Mouse (Mus musculus): ENCODE results near the gene Agrn.

Agrn gene

DNA sequence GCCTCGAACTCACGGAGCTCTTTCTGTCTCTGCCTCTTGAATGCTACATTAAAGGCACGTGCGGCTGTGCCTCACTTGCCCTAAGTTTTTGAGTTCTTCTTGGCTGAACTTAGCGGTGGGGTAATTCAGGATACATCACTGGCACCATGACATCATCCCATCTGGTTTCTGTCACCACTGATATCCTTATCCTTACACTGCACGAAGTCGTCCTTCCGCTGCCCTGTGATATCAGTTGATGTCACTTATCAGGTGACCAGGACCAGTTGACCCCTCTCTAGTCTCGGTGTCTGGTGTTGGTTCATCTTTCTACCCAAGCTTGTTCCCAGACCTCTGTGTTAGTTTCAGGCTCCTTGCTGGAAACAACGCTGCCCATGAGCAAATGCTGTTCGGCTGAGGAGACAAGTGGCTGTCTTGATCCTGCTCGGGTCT lies 5.2 kb upstream of the Agrn start:
- DNase-seq (ENCODE audit: low spot score): no peak

DNA sequence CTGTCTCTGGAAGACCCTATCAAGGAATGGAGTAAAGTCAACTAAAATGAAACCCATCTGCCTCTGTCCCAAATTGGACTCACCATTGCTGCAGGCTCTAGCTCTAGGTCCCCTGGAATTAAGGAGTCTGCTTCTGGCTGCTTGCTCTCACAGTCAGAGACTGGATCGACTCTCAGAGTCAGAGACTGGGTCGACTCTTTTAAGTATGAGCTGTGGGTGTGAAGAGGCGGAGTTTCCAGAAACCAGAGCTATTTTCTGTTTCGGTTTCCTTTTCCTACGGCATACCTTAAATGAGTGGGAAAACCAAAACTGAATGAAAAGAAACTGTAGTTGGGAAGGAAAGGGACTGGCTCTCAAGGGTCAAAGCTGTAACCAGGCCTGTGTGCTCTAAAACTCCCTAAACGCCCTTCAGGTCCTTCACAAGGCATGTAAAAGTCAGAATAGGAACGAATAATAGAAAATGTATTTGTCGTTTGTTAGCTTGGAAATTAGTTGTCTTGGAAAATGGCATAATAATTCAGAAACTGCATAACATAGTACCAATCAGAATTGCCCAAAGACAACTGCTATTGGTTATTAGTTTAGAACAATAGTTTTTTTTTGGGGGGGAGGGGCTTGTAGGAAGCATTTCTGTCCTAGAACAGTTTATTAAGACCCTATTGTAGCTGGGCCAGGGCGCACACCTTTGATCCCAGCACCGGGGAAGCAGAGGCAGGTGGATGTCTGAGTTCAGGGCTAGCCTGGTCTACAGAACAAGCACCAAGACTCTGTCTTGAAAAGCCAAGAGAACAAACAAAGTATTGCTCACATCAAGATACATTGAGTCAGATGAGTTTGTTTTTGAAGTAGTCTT lies 3.6 kb upstream of the Agrn start, which contains the start of gene Isg15:
Isg15 (minus strand) TSS at position 196 of the 853 bp plus-strand sequence.
- no peak for DNase-seq (ENCODE audit: low spot score)

DNA sequence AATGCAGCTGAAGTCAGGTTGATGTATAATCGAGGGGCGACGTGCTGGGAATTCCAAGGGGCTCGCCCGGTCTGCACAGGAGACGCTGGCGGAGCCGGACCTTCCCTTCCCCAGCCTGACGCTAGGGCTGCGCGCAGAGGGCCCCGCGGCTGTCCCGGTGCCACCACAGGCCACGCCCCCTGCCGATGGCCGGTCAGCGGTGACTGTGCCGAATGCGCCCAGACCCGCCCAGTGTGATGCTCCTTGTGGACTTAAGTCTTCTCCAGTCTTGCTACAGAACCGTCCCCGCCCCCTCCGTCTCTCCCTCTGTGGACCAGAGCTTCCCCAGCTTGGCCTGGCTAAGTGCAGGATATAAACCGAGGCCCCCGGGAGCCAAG lies 529 bp upstream of the Agrn start:
- peak; percentile 71 for DNase-seq (ENCODE audit: low spot score)

DNA sequence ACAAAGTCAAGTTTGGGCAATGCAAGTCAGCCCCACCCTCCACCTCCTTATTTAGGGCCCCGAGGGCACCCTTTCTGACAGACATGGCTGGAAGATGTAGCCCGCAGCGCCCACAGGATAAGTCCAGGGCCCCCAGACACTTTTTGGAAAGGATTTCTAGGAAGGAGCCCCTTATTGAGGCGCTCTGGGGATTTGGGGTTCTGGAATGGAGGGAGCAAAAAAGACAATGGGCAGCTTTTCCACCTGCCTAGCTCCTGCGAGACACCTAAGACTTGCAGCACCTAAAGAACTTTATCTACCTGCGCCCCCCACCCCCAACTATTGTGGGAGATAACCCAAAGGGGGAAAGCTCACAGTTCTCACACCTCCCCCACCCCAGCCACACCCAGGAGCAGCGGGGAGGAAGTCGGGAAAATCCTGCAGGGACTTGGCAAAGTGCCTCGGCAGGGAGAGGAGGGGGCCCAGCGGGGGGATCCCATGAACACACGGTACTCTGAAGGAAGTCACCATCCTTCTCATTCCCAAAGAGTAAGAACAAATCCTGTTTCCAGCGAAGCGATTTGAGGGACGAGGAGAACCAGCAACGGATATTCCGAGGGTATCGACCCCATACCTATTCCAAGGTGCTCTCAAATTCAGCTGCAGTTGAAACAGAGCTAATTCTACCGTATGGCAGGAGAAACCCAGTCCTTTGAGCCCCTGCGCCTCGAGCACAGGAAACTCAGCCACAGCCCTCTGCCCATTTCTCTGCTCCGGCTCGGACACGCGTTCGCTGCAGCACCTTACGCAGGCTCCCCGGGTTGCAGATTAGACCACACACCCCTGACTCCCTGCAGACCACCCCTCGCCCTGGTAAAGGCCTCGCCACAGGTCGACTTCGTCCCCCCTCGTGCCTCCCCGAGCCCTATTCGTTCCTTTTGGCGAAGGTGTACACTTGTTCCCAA lies 1.1 kb downstream of the Agrn start:
- DNase-seq (ENCODE audit: low spot score): no peak

DNA sequence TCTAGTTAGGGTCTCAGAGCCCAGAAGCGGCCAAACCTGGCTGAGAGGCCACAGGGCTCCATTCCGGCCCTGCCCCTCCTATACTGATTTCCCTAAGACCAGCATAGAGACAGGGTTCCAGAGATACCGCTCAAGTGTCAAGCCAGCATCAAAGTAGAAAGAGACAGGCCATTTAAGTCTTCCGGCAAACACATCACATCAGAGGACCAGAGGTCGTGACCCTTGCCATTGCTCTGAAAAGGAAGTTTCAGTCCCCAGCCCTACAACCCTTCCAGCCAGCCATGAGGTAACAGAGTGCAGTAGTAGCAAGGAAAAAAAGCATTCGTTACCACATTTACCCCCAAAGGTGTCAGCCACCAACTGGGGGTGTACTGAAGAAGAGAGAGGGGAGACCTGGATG lies 2.9 kb downstream of the Agrn start:
- DNase-seq (ENCODE audit: low spot score): no peak

DNA sequence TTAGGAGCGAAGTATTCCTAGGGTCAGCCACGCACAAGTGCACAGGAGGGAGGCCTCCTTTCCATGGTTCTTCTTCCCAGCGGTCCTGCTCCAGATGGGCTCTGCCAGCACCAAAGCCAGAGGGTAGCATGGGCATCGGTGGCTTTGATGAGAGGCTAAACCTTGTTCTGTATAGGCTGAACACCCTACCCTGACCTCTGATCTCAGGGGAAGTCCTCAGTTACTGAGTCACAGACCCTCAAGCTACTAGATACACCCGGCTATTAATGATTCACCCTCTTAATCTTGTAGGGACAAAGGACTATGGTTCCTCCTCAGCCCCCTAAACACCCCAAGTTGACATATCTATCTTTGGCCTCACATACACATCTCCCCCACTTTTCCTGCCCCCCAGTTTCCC lies 3.4 kb downstream of the Agrn start:
- no peak for DNase-seq (ENCODE audit: low spot score)

DNA sequence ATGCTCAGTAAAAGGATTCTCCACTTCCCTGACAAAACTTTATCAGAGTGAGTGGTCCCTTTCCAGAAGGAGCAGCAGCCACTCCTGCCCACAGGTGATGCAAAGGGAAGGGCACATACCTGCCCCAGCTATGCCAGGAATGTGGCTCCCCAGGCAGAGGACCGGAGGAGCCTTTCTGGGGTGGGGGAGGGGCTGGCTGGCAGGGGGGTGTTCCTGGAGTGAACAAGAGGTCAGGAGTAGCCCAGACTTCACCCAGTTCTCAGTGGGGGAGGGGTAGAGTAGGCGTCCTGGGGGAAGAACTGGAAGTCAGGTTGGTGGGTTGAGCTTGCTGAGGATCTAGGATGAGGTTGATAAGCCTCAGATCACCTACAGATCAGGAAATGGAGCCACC lies 4.1 kb downstream of the Agrn start:
- DNase-seq (ENCODE audit: low spot score): no peak

DNA sequence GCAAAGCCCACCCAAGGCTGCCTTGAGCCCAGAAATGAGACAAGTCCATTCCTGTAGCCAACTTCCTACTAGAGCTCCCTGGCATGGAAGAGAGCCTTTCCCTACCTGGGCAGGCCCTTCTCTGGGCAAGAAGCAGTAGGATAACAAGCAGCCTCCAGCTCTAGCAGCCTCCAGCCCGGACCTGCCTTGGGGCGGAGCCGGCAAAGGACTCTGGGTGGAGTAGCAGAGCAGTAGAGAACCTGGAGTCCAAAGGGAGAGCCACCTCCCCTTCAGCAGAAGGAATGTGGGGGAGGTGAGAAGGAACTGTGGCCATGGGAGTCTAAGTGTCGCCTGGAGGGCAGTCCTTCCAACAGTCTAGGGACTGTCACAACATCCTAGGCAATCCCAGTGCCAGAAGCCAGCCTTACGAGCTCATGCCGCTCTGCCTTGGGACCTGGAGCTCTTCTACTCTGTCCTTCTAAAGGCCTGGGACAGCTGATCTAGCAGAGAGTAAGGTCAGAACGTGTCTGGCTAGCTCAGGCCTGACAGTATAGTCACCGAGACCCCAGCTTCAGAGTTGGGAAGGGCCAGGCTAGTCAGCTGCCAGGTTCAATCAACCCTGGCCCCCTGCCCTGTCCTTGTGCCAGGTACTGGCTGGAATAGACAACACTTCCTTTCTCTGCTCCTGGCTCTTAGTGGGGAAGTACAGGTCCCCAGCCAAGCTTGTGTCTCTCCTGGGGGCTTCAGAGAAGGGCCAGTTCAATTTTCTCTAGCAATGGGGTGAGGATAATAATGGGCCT lies 4.7 kb downstream of the Agrn start:
- no peak for DNase-seq (ENCODE audit: low spot score)

DNA sequence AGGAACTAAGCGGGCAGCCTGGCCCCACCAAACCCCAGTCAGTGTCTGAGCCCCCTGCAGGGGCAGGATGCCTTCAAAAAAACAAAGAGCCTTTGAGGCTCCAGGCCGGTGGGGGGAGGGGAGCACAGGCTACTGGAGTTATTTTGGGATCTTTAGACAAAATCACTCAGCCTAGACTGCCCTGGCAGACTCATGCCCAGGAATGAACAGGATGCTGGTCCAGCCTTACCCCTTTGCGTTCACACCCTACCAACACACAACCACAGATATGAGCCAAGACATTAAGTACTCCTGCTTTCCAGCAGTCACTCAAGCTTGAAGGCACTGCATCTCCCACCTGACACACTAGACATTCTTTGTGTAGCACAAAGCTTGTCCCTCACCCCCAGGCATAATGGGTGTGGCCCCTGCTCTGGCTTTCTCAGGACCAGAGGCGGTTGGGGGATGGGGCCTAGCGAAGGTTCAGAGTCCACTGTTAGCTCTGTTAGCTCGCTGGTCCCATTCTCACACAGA lies 8.4 kb downstream of the Agrn start:
- no peak for DNase-seq (ENCODE audit: low spot score)

DNA sequence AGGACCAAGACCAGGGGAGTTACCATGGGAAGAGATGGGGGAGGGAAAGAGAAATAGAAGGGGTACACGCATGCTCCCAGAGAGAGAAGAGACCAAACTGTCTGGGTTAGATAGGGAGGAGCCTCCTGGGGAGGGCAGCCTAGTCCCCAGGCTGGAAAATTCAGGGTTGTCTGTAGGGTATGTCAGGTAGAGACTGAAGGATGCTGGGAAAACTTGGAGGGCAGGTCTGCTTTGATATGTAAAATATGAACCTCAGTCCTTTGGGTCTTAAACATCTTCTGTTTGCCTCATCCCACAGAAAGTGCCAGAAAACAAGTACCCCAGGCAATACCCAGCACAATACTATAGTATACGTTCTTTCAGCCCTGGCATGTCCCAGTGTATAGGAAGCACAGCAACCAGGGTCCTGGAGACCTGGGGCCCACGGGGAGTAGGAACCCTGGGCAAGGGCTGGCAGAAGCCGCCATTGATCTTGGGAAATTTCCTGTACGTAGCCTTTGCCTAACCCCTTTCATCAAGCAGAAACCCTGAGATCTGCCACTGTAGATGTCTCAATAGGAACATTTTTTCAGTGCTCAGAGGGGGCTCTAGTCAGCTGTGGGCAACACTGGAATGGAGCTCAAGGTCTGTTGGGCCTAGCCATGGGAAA lies 9.0 kb downstream of the Agrn start:
- no peak for DNase-seq (ENCODE audit: low spot score)

DNA sequence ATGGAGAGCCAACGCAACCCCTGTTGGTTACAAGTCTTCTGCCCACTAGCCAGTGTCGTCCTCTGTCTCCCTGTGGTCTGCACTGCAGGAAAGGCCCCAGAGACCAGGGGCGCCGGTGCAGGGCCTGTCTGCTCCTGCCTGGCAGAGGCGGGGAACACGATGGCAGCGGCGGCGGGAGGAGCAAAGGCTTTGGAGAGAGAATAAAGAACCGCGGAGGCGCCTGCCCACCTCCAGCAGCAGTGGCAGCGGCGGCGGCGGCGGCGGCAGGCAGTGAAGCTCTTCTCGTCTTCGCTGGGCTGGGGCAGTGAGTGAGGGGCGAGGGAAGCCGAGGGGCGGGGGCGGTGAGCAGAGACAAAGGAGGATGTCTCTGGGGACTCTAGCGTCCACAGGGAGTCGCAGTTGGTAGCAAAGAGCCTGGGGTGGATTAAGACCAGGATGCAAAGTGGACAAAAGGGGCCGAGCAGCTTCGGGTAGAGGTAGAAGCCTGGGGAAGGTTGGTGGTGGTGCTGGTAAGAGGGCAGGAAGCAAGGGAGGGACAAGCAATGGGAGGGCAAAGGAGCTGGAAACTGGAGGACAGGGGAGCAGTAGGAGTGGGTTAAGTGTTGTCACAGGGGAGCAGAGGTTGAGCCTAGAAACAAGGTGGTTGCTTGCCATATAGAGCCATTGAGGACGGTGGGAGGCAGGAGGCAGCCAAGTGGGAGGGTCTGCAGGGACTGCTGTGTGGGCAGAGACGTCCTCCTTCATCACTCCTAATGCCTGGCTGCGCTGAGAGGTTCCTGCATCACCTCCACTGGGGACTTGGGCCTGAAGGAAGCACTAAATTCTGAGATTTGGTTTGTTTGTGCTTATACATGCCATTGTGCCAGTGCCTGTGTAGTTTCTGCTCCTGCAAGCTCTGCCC lies 11.1 kb downstream of the Agrn start:
- DNase-seq (ENCODE audit: low spot score): no peak

DNA sequence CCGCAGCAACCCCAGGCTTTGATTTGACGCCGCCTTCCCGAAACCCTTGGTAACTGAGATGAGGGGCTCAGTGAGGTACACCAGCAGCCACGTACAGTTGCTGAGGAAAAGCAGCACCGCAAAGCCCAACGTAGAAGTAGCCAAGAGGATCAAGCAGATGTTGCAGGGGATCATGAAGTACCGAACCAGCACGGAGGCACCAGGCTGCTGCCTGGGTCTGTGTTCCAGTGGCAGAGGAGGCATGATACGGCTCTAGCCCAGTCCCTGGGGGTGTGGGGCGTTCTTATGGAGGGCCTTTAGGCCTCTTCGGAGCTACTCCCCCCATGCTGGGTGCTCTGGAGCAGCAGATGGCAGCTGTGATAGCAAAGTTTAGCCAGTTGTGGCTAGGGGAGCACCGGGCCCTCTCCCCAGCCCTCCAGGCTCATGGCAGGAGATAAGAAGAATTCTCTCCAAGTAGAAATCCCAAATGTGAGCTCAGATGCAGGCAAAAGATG lies 11.8 kb downstream of the Agrn start:
- no peak for DNase-seq (ENCODE audit: low spot score)

DNA sequence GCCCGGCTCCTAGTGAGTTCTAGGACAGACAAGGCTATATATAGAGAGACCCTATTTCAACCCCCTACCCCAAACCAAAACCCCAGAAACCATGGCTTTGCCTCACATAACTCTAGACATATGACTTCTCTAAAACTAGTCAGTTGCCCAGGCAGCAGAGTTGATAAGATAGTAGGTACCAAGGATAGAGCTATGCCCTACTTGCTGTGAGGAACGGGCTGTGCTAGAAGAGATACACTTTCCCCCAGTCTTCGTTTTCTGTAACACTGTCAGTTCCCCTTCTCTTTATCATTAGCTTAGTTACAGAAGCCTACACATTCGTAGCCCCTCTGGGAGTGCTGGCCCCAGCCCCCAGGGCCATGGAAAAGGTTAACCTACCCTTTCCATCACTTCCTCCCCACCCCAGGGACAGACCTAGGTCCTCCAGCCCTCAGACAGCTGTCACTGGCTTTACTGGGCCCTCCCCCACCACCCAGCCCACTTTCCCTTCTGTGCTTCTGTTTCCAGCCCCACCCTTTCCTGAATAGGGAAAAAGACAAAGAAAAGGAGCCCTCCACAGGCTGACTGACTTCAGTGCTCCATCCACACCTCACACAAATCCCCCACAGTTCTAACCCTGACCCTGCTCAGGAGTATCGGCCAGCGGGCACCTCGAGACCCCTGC lies 12.9 kb downstream of the Agrn start:
- no peak for DNase-seq (ENCODE audit: low spot score)

DNA sequence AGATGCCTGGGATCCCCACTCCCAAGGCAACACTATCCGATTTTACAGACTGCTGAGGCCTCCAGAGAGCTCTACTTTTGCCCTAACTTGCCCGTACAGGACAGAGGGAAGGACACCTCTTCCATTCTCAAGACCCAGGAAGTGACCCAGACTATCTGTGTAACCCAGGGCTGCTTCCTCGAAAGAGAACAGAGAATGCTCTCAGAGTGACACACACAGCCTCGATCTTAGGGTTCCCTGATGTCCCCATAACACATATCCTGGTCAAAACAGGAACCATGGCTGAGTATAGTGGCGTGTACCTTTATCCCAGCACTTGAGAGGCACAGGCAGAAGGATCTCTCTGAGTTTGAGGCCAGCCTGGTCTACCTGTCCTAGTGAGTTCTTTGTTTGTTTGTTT lies 13.5 kb downstream of the Agrn start:
- no peak for DNase-seq (ENCODE audit: low spot score)

DNA sequence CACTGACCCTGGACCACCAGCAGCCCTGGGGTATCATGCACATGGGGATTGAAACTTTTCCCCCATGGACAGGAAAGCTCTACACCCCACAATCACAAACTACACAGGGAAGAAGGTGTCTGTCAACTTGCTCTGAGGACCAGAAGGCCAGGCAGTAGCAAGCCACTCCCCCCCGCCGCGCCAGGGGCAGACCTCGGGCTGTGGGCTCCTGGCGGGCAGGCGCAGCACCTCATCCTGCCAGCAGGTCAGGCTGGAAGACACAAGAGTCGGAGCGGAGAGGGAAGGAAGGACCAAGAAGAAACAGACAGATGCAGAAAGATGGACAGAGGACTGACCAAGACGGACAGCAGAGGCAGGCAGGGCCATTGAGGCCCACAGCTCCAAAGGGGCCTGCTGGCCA lies 19.7 kb downstream of the Agrn start:
- DNase-seq (ENCODE audit: low spot score): no peak

DNA sequence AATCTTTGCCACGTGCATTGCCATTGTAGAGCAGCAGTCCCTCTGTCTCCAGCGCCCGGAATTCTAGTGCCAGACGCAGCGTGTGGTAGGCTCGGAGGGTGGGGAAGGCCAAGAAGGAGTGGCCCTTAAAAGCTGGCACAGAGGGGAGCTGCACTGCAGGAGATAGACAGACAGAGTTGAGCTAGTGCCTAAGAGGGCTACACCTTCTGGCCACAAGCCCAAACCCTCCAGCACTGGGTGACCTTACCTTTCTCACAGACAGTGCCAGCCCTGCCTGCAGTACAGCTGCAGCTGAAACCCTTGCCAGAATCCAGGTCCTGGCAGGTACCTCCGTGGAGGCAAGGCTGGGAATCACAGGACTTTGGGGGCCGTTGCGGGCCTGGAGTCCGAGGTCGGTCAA lies 25.5 kb downstream of the Agrn start:
- no peak for DNase-seq (ENCODE audit: low spot score)

DNA sequence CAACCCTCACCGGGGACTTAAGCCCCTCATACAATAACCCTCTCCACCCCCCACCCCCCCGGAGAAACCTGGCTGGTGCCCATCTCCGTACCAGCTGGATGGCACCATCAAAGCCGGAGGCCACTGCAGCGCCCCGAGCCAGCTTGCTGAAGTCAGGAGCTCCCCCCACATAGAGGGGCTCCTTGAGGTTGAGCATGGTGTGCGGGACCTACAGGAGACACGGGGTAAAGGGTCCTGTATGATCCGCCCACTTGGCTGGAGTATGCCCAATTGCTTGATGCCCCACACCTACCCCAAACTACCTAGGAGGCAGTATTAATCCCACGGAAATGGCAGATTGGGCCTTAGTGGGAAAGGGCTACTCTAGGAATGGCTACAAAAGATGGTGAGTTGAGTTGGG lies 28.2 kb downstream of the Agrn start:
- DNase-seq (ENCODE audit: low spot score): no peak

DNA sequence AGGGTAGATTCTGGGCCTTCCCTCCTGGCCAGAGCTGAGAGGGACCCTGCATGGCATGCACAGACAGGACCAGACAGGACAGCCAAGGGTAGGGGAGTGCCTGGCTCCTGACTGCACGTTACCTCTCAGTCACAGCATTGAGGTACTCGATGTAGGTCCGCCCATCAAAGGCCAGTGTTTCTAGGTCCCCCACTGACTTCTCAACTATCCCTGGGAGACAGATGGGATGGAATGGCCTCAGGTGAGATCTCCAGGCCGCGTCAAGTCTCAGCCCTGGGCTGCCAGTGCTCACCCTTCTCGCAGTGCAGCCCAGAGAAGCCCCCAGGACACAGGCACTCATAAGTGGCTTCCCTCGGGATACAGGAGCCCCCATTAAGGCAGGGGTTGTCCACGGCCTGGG lies 28.7 kb downstream of the Agrn start:
- no peak for DNase-seq (ENCODE audit: low spot score)

DNA sequence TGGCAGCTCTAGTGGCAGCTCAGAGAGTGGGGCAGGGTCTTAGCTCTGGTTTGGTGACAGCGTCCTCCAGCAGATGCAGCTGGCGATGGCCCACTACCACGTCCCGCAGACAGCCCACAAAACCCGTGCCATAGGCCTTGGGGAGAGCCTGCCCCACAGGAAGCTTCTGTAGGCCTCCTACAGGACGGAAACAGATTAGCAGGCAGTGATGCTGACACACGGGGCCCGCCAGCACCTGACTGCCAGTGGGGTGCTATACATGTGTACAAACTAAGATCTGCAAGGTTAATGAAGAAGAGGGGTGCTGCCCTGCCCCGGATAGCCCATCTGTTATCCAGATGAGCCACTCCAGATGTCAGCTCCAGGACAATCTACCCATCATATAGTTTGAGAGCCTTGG lies 30.8 kb downstream of the Agrn start:
- DNase-seq (ENCODE audit: low spot score): no peak

DNA sequence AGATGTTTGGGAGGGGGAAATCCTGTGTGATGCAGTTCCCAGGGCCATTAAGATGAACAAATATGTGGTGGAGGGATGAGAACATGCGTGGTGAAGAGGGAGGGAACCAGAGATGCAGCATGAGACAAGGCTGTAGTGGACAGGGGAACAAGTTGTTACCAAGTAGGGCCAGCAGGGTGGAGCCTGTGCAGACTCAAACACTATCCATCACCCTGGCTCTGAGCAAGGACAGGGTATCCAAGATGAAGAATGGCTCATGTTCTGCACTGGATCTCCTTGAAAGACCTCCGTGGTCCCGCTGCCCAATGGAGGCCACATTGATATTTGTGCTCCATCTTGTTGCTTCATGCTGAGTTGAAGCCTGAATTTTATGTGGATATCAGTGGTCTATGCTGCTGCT lies 42.5 kb downstream of the Agrn start:
- no peak for DNase-seq (ENCODE audit: low spot score)
